Mouse (Mus musculus) bone marrow macrophage, adult 2 months (primary cell): ENCODE data around the gene Sspn. TPM values are rescaled to one million over a fixed set of nuclear protein-coding genes. Genes with fewer than 3 reads are reported as not detected.

Experiments
- H3K27ac ChIP-seq: 2 replicates; pipeline ENCODE4 v1.5.1; 2012; ENCODE audit warnings: low read depth, low read length; ENCODE audit not compliant: insufficient read depth
- H3K4me1 ChIP-seq: 2 replicates; pipeline ENCODE4 v1.6.1; 2012; ENCODE audit warnings: low read length; ENCODE audit not compliant: control insufficient read depth, insufficient read depth
- H3K4me3 ChIP-seq: 2 replicates; pipeline ENCODE4 v1.5.1; 2012; ENCODE audit warnings: mild to moderate bottlenecking, low read length, moderate library complexity; ENCODE audit not compliant: insufficient read depth
- CTCF ChIP-seq: IDR thresholded peaks from 2 replicates; pipeline ENCODE4 v1.5.1; 2012; ENCODE audit warnings: low read depth, mild to moderate bottlenecking, low read length, moderate library complexity
- POLR2A ChIP-seq: IDR thresholded peaks from 2 replicates; pipeline ENCODE4 v1.6.1; 2012; ENCODE audit warnings: mild to moderate bottlenecking, low read depth, low read length, borderline replicate concordance
- polyA plus RNA-seq: library from polyadenylated mRNA; stranded (reverse); fragments of >200 nt; gene quantifications from 2 replicates; pipeline ENCODE4 v1.2.4, GENCODE M21; 2012; ENCODE audit not compliant: missing spikeins, insufficient read depth, insufficient read length

Sspn gene
- polyA plus RNA-seq, 1 experiment: 0.20 TPM

- Histone ChIP-seq H3K4me3 (no peak overlapping the region), H3K27ac (no peak overlapping the region), H3K4me1 (peaks cover 4% of the 10 kb centered on the region; the same call in 1 of the 2 replicates)
- TF ChIP-seq POLR2A (no peak), CTCF (no peak)
Observed at GRCm38 (mm10) chr6:145952594-145952993, 21.2 kb downstream of the Sspn start.

GRCm38 (mm10) chr6:145953121-145953896 is 21.9 kb downstream of the Sspn start:
- no peak for TF ChIP-seq CTCF
- no peak for TF ChIP-seq POLR2A
- Histone ChIP-seq H3K4me1 (peaks cover 4% of the 10 kb centered on the region; the same call in 1 of the 2 replicates), H3K27ac (no peak overlapping the region), H3K4me3 (no peak overlapping the region)

GRCm38 (mm10) chr6:145957427-145957965 is 26.1 kb downstream of the Sspn start:
- H3K4me1 ChIP-seq: peaks cover 4% of the 10 kb centered on the region; the same call in 1 of the 2 replicates
- TF ChIP-seq POLR2A (no peak), CTCF (no peak)
- H3K27ac ChIP-seq: no peak overlapping the region
- H3K4me3 ChIP-seq: no peak overlapping the region

DNA sequence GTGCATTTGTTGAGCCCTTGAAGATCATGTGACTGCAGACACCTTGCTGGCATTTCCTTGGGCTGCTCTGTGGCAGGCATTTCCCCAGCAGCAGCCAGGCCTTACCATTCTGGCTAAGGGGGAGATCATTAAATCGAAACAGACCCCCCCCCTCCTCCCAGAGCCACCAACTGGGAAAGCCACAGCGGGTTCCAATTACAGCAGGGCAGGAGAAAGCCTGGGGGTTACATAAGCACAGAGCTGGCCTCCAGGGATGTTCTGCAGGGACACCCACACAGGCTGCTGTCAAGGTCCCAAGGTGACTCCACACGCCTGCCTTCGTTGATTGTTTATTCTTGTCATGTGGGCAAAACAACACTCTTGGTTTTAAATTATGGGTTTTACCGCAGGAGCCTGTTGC is 26.6 kb downstream of the Sspn start:
- Histone ChIP-seq H3K4me1 (peaks cover 4% of the 10 kb centered on the region; the same call in 1 of the 2 replicates), H3K27ac (no peak overlapping the region), H3K4me3 (no peak overlapping the region)
- TF ChIP-seq POLR2A (no peak), CTCF (no peak)

DNA sequence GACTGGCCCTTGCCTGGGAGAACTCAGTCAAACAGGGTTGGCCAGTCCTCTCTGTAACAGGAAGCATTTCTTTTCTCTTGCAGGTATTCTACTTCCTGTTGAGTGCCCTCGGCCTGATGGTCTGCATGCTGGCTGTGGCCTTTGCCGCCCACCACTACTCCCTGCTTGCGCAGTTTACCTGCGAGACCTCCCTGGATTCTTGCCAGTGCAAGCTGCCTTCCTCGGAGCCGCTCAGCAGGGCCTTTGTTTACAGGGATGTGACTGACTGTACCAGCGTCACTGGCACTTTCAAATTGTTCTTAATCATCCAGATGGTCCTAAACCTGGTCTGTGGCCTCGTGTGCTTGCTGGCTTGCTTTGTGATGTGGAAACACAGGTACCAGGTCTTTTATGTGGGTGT is 29.6 kb downstream of the Sspn start:
- H3K4me3 ChIP-seq: no peak overlapping the region
- no peak overlapping the region for H3K27ac ChIP-seq
- TF ChIP-seq CTCF: no peak
- TF ChIP-seq POLR2A: no peak
- H3K4me1 ChIP-seq: peaks cover 6% of the 10 kb centered on the region; the same call in 1 of the 2 replicates

- H3K4me1 ChIP-seq: 0 out of 2 replicates have a peak, but pooled peaks cover 2% of the 10 kb centered on the region
- H3K27ac ChIP-seq: no peak overlapping the region
- H3K4me3 ChIP-seq: no peak overlapping the region
- TF ChIP-seq POLR2A (no peak), CTCF (no peak)
Observed at GRCm38 (mm10) chr6:145963966-145964365, 32.5 kb downstream of the Sspn start.

DNA sequence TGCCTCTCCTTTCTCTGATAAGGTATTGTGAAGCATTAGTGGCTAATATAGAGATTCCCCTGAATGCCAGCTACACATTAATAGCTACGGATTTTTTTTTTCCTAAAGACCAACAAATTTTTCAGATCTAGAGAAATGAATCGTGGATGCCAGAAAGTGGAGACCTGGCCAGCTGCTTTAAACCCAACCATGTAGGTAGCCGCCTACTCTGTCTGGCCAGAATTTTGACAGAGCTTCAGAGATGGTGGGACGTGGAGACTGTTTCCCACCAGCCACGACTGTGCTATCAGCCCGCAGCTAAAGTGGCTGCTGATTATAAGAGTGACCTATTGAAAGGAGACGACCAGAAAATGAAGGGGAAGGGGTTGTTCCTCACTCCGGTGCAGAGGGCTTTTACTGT is 36.3 kb downstream of the Sspn start:
- Histone ChIP-seq H3K27ac (no peak overlapping the region), H3K4me3 (no peak overlapping the region), H3K4me1 (peaks cover 9% of the 10 kb centered on the region)
- TF ChIP-seq CTCF (no peak), POLR2A (no peak)

DNA sequence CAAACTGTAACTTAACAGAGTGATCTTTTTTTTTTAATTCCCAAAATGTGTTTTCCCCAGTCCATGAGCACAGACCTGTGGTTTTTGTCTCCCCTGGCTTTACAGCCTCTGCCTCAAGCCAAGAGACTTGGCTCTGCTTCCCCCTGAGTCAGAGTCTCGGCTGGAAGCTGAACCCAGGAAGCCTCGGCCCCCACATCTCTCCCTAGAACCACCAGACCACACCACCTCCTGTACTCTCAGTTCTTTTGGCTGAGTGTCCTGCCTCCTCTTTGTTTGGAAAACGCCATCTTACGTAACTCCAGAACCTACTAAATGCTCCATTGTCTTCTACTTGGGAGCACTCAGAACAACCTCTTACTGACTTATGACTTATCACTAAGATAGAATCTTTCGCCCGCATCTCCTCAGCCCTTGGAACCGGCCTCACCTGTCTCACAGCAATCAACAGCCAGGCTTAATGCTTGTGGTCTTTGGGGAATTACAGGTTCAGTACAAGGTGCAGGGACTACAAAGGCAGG is 36.9 kb downstream of the Sspn start:
- H3K4me3 ChIP-seq: no peak overlapping the region
- H3K27ac ChIP-seq: no peak overlapping the region
- TF ChIP-seq POLR2A: no peak
- no peak for TF ChIP-seq CTCF

DNA sequence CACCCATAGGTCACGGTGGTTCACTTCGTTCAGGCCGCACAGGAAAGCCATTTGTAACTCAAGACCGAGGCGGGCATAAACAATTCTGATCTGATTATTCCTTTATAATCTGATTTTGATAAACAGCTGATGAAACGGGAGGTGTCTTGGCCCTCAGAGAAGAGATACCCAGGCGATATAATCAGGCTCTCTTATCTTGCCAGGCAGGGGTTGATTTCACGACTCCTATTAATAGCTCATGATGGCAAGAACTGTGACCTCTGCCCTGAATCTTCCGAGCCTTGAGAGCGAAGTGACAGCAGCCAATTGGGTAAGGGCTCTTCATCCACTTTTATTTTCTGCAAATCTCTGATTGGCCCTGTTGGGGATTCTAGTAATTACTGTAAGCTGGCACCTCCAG is 37.4 kb downstream of the Sspn start:
- Histone ChIP-seq H3K27ac (no peak overlapping the region), H3K4me1 (peaks cover 18% of the 10 kb centered on the region), H3K4me3 (no peak overlapping the region)
- TF ChIP-seq POLR2A (no peak), CTCF (no peak)

More for the DNA sequence above, 36.9 kb downstream of the Sspn start:
- peaks cover 14% of the 10 kb centered on the region for H3K4me1 ChIP-seq

DNA sequence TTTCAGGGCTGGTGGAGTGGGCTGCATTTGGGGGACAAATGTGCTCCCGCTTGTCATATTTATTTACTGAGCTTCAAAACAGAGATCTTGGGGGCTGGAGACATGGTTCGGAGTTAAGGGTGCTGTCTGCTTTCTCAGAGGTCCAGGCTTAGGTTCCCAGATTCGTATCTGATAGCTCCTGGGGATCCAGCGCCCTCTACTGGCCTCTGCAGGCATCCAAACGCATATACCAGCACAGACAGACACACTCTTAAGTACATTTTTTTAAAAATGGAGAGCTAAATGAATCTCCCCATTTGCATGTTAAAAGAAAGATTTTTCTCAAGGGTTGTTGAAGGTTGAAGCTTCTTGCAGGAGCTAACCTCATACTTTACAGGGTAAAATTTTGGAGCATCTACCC is 38.1 kb downstream of the Sspn start:
- Histone ChIP-seq H3K27ac (no peak overlapping the region), H3K4me3 (no peak overlapping the region), H3K4me1 (peaks cover 18% of the 10 kb centered on the region)
- TF ChIP-seq CTCF (peak; percentile 31), POLR2A (no peak)
